Mouse (Mus musculus): ENCODE data around the gene Pafah1b2.

- TF ChIP-seq CTCF (IDR thresholded peaks at IDR 0.05; ENCODE audit: borderline replicate concordance, extremely low read depth, insufficient read depth, insufficient read length) (no peak), POLR2A (IDR thresholded peaks at IDR 0.05; ENCODE audit: borderline replicate concordance, extremely low read depth, insufficient read depth, insufficient read length, poor library complexity, severe bottlenecking) (no peak)
These were observed 47.8 kb upstream of the Pafah1b2 start for GRCm38 (mm10) chr9:46060249-46060648.
